Mouse (Mus musculus): ENCODE data around the gene Ccne1.

- TF ChIP-seq ZC3H11A (IDR thresholded peaks at IDR 0.05; ENCODE audit: borderline replicate concordance, low read depth, low read length) (no peak), ZNF384 (IDR thresholded peaks at IDR 0.05; ENCODE audit: low read depth, low read length) (no peak), CHD2 (IDR thresholded peaks at IDR 0.05; ENCODE audit: low read depth, low read length) (no peak)
Measured at GRCm38 (mm10) chr7:38105379-38105778, 2.0 kb downstream of the Ccne1 start.

Data from ES-E14 (cell line).